Mouse (Mus musculus) heart, postnatal 0 days (tissue): ENCODE measurements around the gene Stx3.

Experiments
- CTCF ChIP-seq: IDR thresholded peaks from 2 replicates; pipeline ENCODE4 v1.5.1; 2016; ENCODE audit warnings: antibody characterized with exemption, control low read depth, low read depth
- EP300 ChIP-seq: IDR thresholded peaks from 2 replicates; pipeline ENCODE4 v1.6.1; 2016; ENCODE audit warnings: antibody characterized with exemption, low read depth

GRCm38 (mm10) chr19:11816706-11817105 is 2.5 kb downstream of the Stx3 start:
- TF ChIP-seq EP300 (no peak), CTCF (no peak)
